Mouse (Mus musculus) liver, adult 2 months (tissue): Measurements from ENCODE around the gene Ier2. TPM values are rescaled to one million over a fixed set of nuclear protein-coding genes. Genes with fewer than 3 reads are reported as not detected.

Experiments
- DNase-seq: peaks from one replicate; pipeline ENCODE4 v3.0.0-alpha.2; 2011; ENCODE audit warnings: low read depth, low spot score; ENCODE audit errors: extremely low read depth
- H3K27ac ChIP-seq: fragments of 200-500 bp; replicated peaks from 2 replicates; pipeline ENCODE4 v1.5.1; 2012; ENCODE audit warnings: low read depth, mild to moderate bottlenecking, control low read depth, inconsistent platforms, low read length; ENCODE audit not compliant: insufficient read depth
- H3K27me3 ChIP-seq: fragments of 200-500 bp; 2 replicates; pipeline ENCODE4 v1.6.1; 2012; ENCODE audit warnings: mild to moderate bottlenecking, moderate library complexity, low read length, inconsistent platforms; ENCODE audit not compliant: control insufficient read depth, insufficient read depth
- H3K36me3 ChIP-seq: fragments of 200-500 bp; 2 replicates; pipeline ENCODE4 v1.6.1; 2012; ENCODE audit warnings: low read length, inconsistent platforms; ENCODE audit not compliant: control insufficient read depth, insufficient read depth
- H3K4me1 ChIP-seq: fragments of 200-500 bp; 2 replicates; pipeline ENCODE4 v1.6.1; 2011; ENCODE audit warnings: low read length; ENCODE audit not compliant: control insufficient read depth, insufficient read depth
- H3K4me3 ChIP-seq: fragments of 200-500 bp; 2 replicates; pipeline ENCODE4 v1.5.1; 2011; ENCODE audit warnings: low read depth, mild to moderate bottlenecking, control low read depth, low read length, moderate library complexity; ENCODE audit not compliant: insufficient read depth
- H3K79me2 ChIP-seq: fragments of 200-500 bp; 2 replicates; pipeline ENCODE4 v1.6.1; 2012; ENCODE audit warnings: inconsistent platforms, mild to moderate bottlenecking, low read length, moderate library complexity; ENCODE audit not compliant: control insufficient read depth, insufficient read depth
- H3K9ac ChIP-seq: fragments of 200-500 bp; 2 replicates; pipeline ENCODE4 v1.6.1; 2012; ENCODE audit warnings: low read depth, mild to moderate bottlenecking, control low read depth, inconsistent platforms, low read length
- CTCF ChIP-seq: fragments of 200-500 bp; IDR thresholded peaks from 2 replicates; pipeline ENCODE4 v1.5.1; 2011; ENCODE audit warnings: low read depth, low read length, control low read depth
- POLR2A ChIP-seq: fragments of 200-500 bp; IDR thresholded peaks from 2 replicates; pipeline ENCODE4 v1.6.1; 2011; ENCODE audit warnings: low read length, control low read depth; ENCODE audit not compliant: insufficient read depth; ENCODE audit errors: extremely low read depth
- WGBS: fragments of 180-500 bp; shearing (Covaris S2); methylation state at CpG from one replicate; pipeline ENCODE4 v1.1.7; 2018; 5-methylcytosine and 5-hydroxymethylcytosine counted together
- polyA plus RNA-seq: library from polyadenylated mRNA; depleted of rRNA; stranded (reverse); fragments of >200 nt; gene quantifications from 2 replicates; pipeline ENCODE4 v1.2.3, GENCODE M21; 2012; rRNA removed
- total RNA-seq: library from RNA; depleted of rRNA; stranded (reverse); fragments of >200 nt; gene quantifications from 2 replicates; pipeline ENCODE4 v1.2.3, GENCODE M21; 2014; rRNA removed

Gene Ier2
- 13.1 and 15.6 TPM in 2 replicates for total RNA-seq
- 12.0 and 12.6 TPM in 2 replicates for polyA plus RNA-seq

- under 1% methylated on average over 27 of the region's 27 CpGs for WGBS
- Histone ChIP-seq H3K4me1 (peaks cover 8% of the 10 kb centered on the region), H3K9ac (peak within 1 kb of the TSS; percentile 74), H3K79me2 (0 out of 2 replicates have a peak, but pooled peaks cover 7% of the 10 kb centered on the region), H3K4me3 (peak within 1 kb of the TSS; percentile 61), H3K36me3 (no peaks in the 10 kb centered on the region), H3K27ac (peak within 1 kb of the TSS; percentile 95), H3K27me3 (no peaks in the 10 kb centered on the region)
- TF ChIP-seq POLR2A: peak; percentile 100
- no peak for TF ChIP-seq CTCF
- peak; percentile 91 for DNase-seq
Measured at GRCm38 (mm10) chr8:84662581-84663065, at the start of gene Ier2. TSS of gene Ier2 (minus strand) at chr8:84662852.

- Histone ChIP-seq H3K4me1 (peaks cover 40% of the 10 kb centered on the region), H3K4me3 (no peak overlapping the region), H3K27ac (peak overlapping the region; percentile 79), H3K36me3 (no peaks in the 10 kb centered on the region), H3K27me3 (no peaks in the 10 kb centered on the region), H3K9ac (peak overlapping the region; percentile 46; the same call in 1 of the 2 replicates), H3K79me2 (no peaks in the 10 kb centered on the region)
- DNase-seq: peak; percentile 50
- WGBS: 41% methylated on average over 11 of the region's 11 CpGs
- no peak for TF ChIP-seq POLR2A
- TF ChIP-seq CTCF: no peak
Measured at GRCm38 (mm10) chr8:84711933-84712758, 49.5 kb upstream of the Ier2 start.

GRCm38 (mm10) chr8:84711312-84711711 lies 48.7 kb upstream of the Ier2 start:
- H3K27ac ChIP-seq: peak overlapping the region; percentile 47
- WGBS: 20% methylated on average over 3 of the region's 3 CpGs
- no peak overlapping the region for H3K9ac ChIP-seq

DNA sequence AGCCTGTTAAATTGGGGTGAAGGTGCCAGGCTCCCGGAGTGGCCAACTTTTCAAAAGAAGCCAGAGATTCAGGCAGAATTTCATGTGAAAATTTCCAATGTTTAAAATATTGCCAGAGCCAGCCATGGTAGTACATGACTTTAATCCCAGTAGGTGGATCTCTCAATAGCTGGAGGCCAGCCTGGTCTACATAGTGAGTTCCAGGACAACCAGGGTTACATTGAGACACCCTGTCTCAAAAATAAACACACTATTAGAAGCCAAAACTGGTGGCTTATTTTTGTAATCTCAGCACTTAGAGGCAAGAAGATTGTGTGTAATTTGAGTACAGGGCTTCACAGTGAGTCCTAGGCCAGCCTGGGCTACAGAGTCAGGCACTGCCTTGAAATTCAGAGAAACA lies 47.3 kb upstream of the Ier2 start:
- peak; percentile 82 for DNase-seq
- H3K27me3 ChIP-seq: no peaks in the 10 kb centered on the region
- H3K79me2 ChIP-seq: peaks cover 3% of the 10 kb centered on the region; the same call in 1 of the 2 replicates
- no peak overlapping the region for H3K4me3 ChIP-seq
- TF ChIP-seq CTCF: no peak
- peak overlapping the region; percentile 50 for H3K27ac ChIP-seq
- no peak overlapping the region for H3K9ac ChIP-seq
- WGBS: 39% methylated on average over 1 of the region's 1 CpGs
- H3K4me1 ChIP-seq: peaks cover 40% of the 10 kb centered on the region
- no peaks in the 10 kb centered on the region for H3K36me3 ChIP-seq

More at GRCm38 (mm10) chr8:84711312-84711711, 48.7 kb upstream of the Ier2 start:
- Histone ChIP-seq H3K79me2 (no peaks in the 10 kb centered on the region), H3K27me3 (no peaks in the 10 kb centered on the region), H3K4me1 (peaks cover 40% of the 10 kb centered on the region), H3K4me3 (no peak overlapping the region), H3K36me3 (no peaks in the 10 kb centered on the region)
- TF ChIP-seq POLR2A (no peak), CTCF (no peak)
- DNase-seq: peak; percentile 32

DNA sequence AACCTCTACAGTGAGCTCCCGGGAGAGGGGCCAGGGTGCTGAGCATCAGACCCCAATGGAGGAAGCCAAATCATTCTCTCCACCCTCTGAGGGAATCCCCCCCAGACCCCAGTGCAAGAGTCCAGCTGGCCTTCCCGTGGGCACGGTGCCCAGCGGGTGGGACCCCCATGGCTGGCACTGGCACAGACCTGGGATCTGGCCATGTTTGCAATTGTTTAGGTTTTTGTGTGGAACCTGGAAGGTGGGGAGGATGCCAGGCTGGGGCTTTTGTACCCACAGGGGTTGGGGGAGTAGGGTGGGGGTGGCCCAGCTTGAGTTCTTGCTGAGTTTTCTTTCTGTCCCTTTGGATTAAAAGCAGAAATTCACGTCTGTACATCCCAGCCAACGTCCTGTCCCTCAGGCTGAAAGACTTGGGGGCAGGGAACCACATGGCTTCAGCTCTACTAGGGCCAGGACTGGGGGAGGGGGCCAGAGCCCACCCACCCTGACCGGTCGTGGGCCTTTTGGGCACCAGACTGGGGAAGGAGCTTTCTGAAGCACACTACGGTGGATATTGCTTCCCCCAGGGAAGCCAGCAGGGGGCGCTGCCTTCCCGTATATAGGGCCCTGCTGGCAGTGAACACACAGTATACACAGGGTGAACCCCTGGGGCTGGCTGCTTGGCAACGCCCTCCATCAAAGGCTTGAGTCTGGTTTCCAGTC lies 46.3 kb upstream of the Ier2 start:
- peaks cover 40% of the 10 kb centered on the region for H3K4me1 ChIP-seq
- WGBS: 33% methylated on average over 12 of the region's 12 CpGs
- H3K4me3 ChIP-seq: no peak overlapping the region
- peaks cover 3% of the 10 kb centered on the region; the same call in 1 of the 2 replicates for H3K79me2 ChIP-seq
- peak overlapping the region; percentile 50 for H3K27ac ChIP-seq
- peak; percentile 57 for DNase-seq
- no peaks in the 10 kb centered on the region for H3K27me3 ChIP-seq
- peak overlapping the region; percentile 59 for H3K9ac ChIP-seq
- TF ChIP-seq CTCF (peak; percentile 93), POLR2A (no peak)
- no peaks in the 10 kb centered on the region for H3K36me3 ChIP-seq
